Comparison of ENCODE assay signal across 16 mouse cellular contexts in genomic region chr8:70281001-70281400, GRCm38 (mm10). TPM values are rescaled to one million over a fixed set of nuclear protein-coding genes. Genes with fewer than 3 reads are reported as not detected.
A peak's percentile ranks its signal among the peaks of the same experiment; 100 is the strongest.
DNase-seq lines count a peak whose midpoint lies in the region; ATAC-seq and TF ChIP-seq lines count a peak whose summit lies in the region.
"Had no signal": no experiment of that assay in that cellular context is flagged by ENCODE, and none has a peak within 500 bp of the region (broad histone marks: within the 10 kb centered on the region; RNA-seq: fewer than 3 reads in every experiment).

No protein-coding gene starts in this region.

- H3K4me1 ChIP-seq in heart, embryonic 12.5 days (replicated peaks): peaks cover 40% of the 10 kb centered on the region
- H3K4me1 ChIP-seq in kidney, postnatal 0 days (replicated peaks; ENCODE audit: insufficient read depth, low read length): peaks cover 9% of the 10 kb centered on the region
- H3K4me1 ChIP-seq in midbrain, embryonic 10.5 days: peaks cover 50% of the 10 kb centered on the region
- H3K4me1 ChIP-seq in midbrain, embryonic 16.5 days (ENCODE audit: control insufficient read depth, insufficient read depth, low read length): peaks cover 13% of the 10 kb centered on the region

- H3K9ac ChIP-seq in heart, embryonic 12.5 days: 0 out of 2 replicates have a peak overlapping the region, but pooled peaks have one; percentile 25
- no peak overlapping the region for H3K9ac ChIP-seq in kidney, postnatal 0 days (ENCODE audit: low read depth, low read length)
- no peak overlapping the region for H3K9ac ChIP-seq in midbrain, embryonic 16.5 days (ENCODE audit: low read depth, low read length)
- H3K9ac ChIP-seq: embryonic facial prominence, embryonic 13.5 days; limb, embryonic 15.5 days; midbrain, embryonic 12.5 days; neural tube, embryonic 12.5 days had no signal

- no peak for TF ChIP-seq CTCF in kidney, postnatal 0 days (IDR thresholded peaks at IDR 0.05; ENCODE audit: low read depth)

- H3K36me3 ChIP-seq in heart, embryonic 12.5 days: peaks cover 14% of the 10 kb centered on the region
- peaks cover 7% of the 10 kb centered on the region; the same call in 1 of the 2 replicates for H3K36me3 ChIP-seq in kidney, postnatal 0 days (ENCODE audit: insufficient read depth, low read length)
- H3K36me3 ChIP-seq in midbrain, embryonic 10.5 days: peaks cover 17% of the 10 kb centered on the region
- H3K36me3 ChIP-seq in midbrain, embryonic 16.5 days (ENCODE audit: control insufficient read depth, insufficient read depth, low read length): peaks cover 1% of the 10 kb centered on the region; the same call in 1 of the 2 replicates

- DNase-seq in heart, postnatal 4 days: no peak
- no peak for DNase-seq in kidney, postnatal 0 days (ENCODE audit: low spot score)
- DNase-seq in kidney, postnatal 4 days: no peak
- no peak for DNase-seq in midbrain, embryonic 10.5 days (ENCODE audit: low spot score)
- DNase-seq in testis, postnatal 14 days (ENCODE audit: low spot score): peak; percentile 80
- DNase-seq in embryo, embryonic 10.5 days (ENCODE audit: low spot score): no peak
- DNase-seq: cerebellum, postnatal 14 days; gastrocnemius, postnatal 36 days had no signal

- no peak overlapping the region for H3K4me3 ChIP-seq in heart, embryonic 12.5 days
- H3K4me3 ChIP-seq in kidney, postnatal 0 days (replicated peaks; ENCODE audit: low read depth, low read length): no peak overlapping the region
- H3K4me3 ChIP-seq in midbrain, embryonic 10.5 days: no peak overlapping the region
- H3K4me3 ChIP-seq in midbrain, embryonic 16.5 days (ENCODE audit: low read depth, low read length): no peak overlapping the region
- H3K4me3 ChIP-seq: embryonic facial prominence, embryonic 13.5 days; limb, embryonic 15.5 days; midbrain, embryonic 12.5 days; neural tube, embryonic 12.5 days had no signal

- no peaks in the 10 kb centered on the region for H3K9me3 ChIP-seq in heart, embryonic 12.5 days (replicated peaks)
- H3K9me3 ChIP-seq in kidney, postnatal 0 days (replicated peaks; ENCODE audit: low read length): no peaks in the 10 kb centered on the region
- H3K9me3 ChIP-seq in midbrain, embryonic 10.5 days (replicated peaks): peaks cover 3% of the 10 kb centered on the region; the same call in 1 of the 2 replicates
- no peaks in the 10 kb centered on the region for H3K9me3 ChIP-seq in midbrain, embryonic 16.5 days (replicated peaks; ENCODE audit: control insufficient read depth, low read length, poor library complexity, severe bottlenecking)
- H3K9me3 ChIP-seq: embryonic facial prominence, embryonic 13.5 days; limb, embryonic 15.5 days; midbrain, embryonic 12.5 days; neural tube, embryonic 12.5 days had no signal

- 33% methylated on average over 3 of the region's 3 CpGs for WGBS in heart, embryonic 12.5 days
- WGBS in kidney, postnatal 0 days: 37% methylated on average over 3 of the region's 3 CpGs
- 53% methylated on average over 3 of the region's 3 CpGs for WGBS in midbrain, embryonic 10.5 days
- WGBS in midbrain, embryonic 16.5 days: 32% methylated on average over 3 of the region's 3 CpGs

- ATAC-seq in heart, embryonic 12.5 days (ENCODE audit: insufficient number of reproducible peaks, low FRiP score): no peak
- ATAC-seq in kidney, postnatal 0 days (replicated peaks; ENCODE audit: low FRiP score, low read depth): no peak
- no peak for ATAC-seq in midbrain, embryonic 16.5 days
- ATAC-seq: forebrain, embryonic 16.5 days; Patski had no signal

- no peak overlapping the region for H3K4me2 ChIP-seq in heart, embryonic 12.5 days
- H3K4me2 ChIP-seq in kidney, postnatal 0 days (ENCODE audit: low read length): no peak overlapping the region
- H3K4me2 ChIP-seq in midbrain, embryonic 16.5 days (ENCODE audit: low read length): no peak overlapping the region
- H3K4me2 ChIP-seq: embryonic facial prominence, embryonic 13.5 days; limb, embryonic 15.5 days; midbrain, embryonic 12.5 days; neural tube, embryonic 12.5 days had no signal

- no peaks in the 10 kb centered on the region for H3K27me3 ChIP-seq in heart, embryonic 12.5 days (replicated peaks)
- H3K27me3 ChIP-seq in kidney, postnatal 0 days (ENCODE audit: insufficient read depth, low read length): no peaks in the 10 kb centered on the region
- no peaks in the 10 kb centered on the region for H3K27me3 ChIP-seq in midbrain, embryonic 10.5 days (ENCODE audit: low read depth, poor library complexity, severe bottlenecking)
- H3K27me3 ChIP-seq in midbrain, embryonic 16.5 days (ENCODE audit: control insufficient read depth, insufficient read depth, low read depth, low read length): no peaks in the 10 kb centered on the region
- H3K27me3 ChIP-seq: embryonic facial prominence, embryonic 13.5 days; limb, embryonic 15.5 days; midbrain, embryonic 12.5 days; neural tube, embryonic 12.5 days; Patski had no signal

- peak overlapping the region; percentile 69 for H3K27ac ChIP-seq in heart, embryonic 12.5 days (ENCODE audit: poor library complexity, severe bottlenecking)
- H3K27ac ChIP-seq in kidney, postnatal 0 days: peak overlapping the region; percentile 42; the same call in 1 of the 2 replicates
- H3K27ac ChIP-seq in midbrain, embryonic 10.5 days (replicated peaks): peak overlapping the region; percentile 97
- H3K27ac ChIP-seq in midbrain, embryonic 16.5 days (ENCODE audit: low read length): no peak overlapping the region
- H3K27ac ChIP-seq: embryonic facial prominence, embryonic 13.5 days; neural tube, embryonic 12.5 days had no signal

RNA-seq across cellular contexts. Expression of gene Homer3, which starts 1.6 kb away (rescaled TPM):
- polyA plus RNA-seq in heart, embryonic 12.5 days (2016; fragmentation: Nextera tagmentation; extraction: Ambion mirVana): 46.0 and 48.4 TPM in 2 replicates
- total RNA-seq in heart, postnatal 4 days (2021): 10 to 100 TPM; 36.2 to 36.4 TPM
- polyA plus RNA-seq in kidney, postnatal 0 days (2015; fragmentation: Nextera tagmentation; extraction: Ambion mirVana): 48.9 and 50.0 TPM in 2 replicates
- 102 and 111 TPM in 2 replicates for polyA plus RNA-seq in midbrain, embryonic 10.5 days (2016; fragmentation: Nextera tagmentation; extraction: Ambion mirVana)
- polyA plus RNA-seq in midbrain, embryonic 16.5 days (2015; fragmentation: Nextera tagmentation; extraction: Ambion mirVana): 26.3 and 29.9 TPM in 2 replicates

RNA-seq across cellular contexts. Expression of gene Ddx49, which starts 21.3 kb away (rescaled TPM):
- 32.8 and 34.3 TPM in 2 replicates for polyA plus RNA-seq in heart, embryonic 12.5 days (2016; fragmentation: Nextera tagmentation; extraction: Ambion mirVana)
- 10 to 100 TPM; 37.2 to 46.4 TPM for total RNA-seq in heart, postnatal 4 days (2021)
- 41.0 and 43.0 TPM in 2 replicates for polyA plus RNA-seq in kidney, postnatal 0 days (2015; fragmentation: Nextera tagmentation; extraction: Ambion mirVana)
- polyA plus RNA-seq in midbrain, embryonic 10.5 days (2016; fragmentation: Nextera tagmentation; extraction: Ambion mirVana): 56.4 and 57.4 TPM in 2 replicates
- 40.3 and 45.0 TPM in 2 replicates for polyA plus RNA-seq in midbrain, embryonic 16.5 days (2015; fragmentation: Nextera tagmentation; extraction: Ambion mirVana)

RNA-seq across cellular contexts. Expression of gene Cope, which starts 21.3 kb away (rescaled TPM):
- 251 and 272 TPM in 2 replicates for polyA plus RNA-seq in heart, embryonic 12.5 days (2016; fragmentation: Nextera tagmentation; extraction: Ambion mirVana)
- total RNA-seq in heart, postnatal 4 days (2021): 100 to 1,000 TPM; 176 to 179 TPM
- 309 and 334 TPM in 2 replicates for polyA plus RNA-seq in kidney, postnatal 0 days (2015; fragmentation: Nextera tagmentation; extraction: Ambion mirVana)
- polyA plus RNA-seq in midbrain, embryonic 10.5 days (2016; fragmentation: Nextera tagmentation; extraction: Ambion mirVana): 308 and 311 TPM in 2 replicates
- polyA plus RNA-seq in midbrain, embryonic 16.5 days (2015; fragmentation: Nextera tagmentation; extraction: Ambion mirVana): 261 and 268 TPM in 2 replicates

RNA-seq across cellular contexts. Expression of gene Cers1, which starts 34.6 kb away (rescaled TPM):
- 2.1 and 2.5 TPM in 2 replicates for polyA plus RNA-seq in heart, embryonic 12.5 days (2016; fragmentation: Nextera tagmentation; extraction: Ambion mirVana)
- total RNA-seq in heart, postnatal 4 days (2021): under 1 TPM; 0.43 to 0.56 TPM
- polyA plus RNA-seq in kidney, postnatal 0 days (2015; fragmentation: Nextera tagmentation; extraction: Ambion mirVana): 1.9 and 2.1 TPM in 2 replicates
- polyA plus RNA-seq in midbrain, embryonic 10.5 days (2016; fragmentation: Nextera tagmentation; extraction: Ambion mirVana): 4.6 and 5.3 TPM in 2 replicates
- polyA plus RNA-seq in midbrain, embryonic 16.5 days (2015; fragmentation: Nextera tagmentation; extraction: Ambion mirVana): 40.3 and 42.1 TPM in 2 replicates

RNA-seq across cellular contexts. Expression of gene Armc6, which starts 46.7 kb away (rescaled TPM):
- polyA plus RNA-seq in heart, embryonic 12.5 days (2016; fragmentation: Nextera tagmentation; extraction: Ambion mirVana): 22.6 and 23.4 TPM in 2 replicates
- 10 to 100 TPM; 10.2 to 10.6 TPM for total RNA-seq in heart, postnatal 4 days (2021)
- polyA plus RNA-seq in kidney, postnatal 0 days (2015; fragmentation: Nextera tagmentation; extraction: Ambion mirVana): 14.1 and 16.7 TPM in 2 replicates
- polyA plus RNA-seq in midbrain, embryonic 10.5 days (2016; fragmentation: Nextera tagmentation; extraction: Ambion mirVana): 35.7 and 38.8 TPM in 2 replicates
- polyA plus RNA-seq in midbrain, embryonic 16.5 days (2015; fragmentation: Nextera tagmentation; extraction: Ambion mirVana): 116 and 133 TPM in 2 replicates
